Mouse (Mus musculus): Measurements from ENCODE around the gene Fasn. TPM values are rescaled to one million over a fixed set of nuclear protein-coding genes. Genes with fewer than 3 reads are reported as not detected.
"Not testable (repeated sequence)": the region's sequence is repeated elsewhere in the genome, so short reads cannot be mapped to it uniquely, and the experiment has no call there.

The Fasn gene
- total RNA-seq, 1 experiment from 2014 or later, result 62.3 TPM

DNA sequence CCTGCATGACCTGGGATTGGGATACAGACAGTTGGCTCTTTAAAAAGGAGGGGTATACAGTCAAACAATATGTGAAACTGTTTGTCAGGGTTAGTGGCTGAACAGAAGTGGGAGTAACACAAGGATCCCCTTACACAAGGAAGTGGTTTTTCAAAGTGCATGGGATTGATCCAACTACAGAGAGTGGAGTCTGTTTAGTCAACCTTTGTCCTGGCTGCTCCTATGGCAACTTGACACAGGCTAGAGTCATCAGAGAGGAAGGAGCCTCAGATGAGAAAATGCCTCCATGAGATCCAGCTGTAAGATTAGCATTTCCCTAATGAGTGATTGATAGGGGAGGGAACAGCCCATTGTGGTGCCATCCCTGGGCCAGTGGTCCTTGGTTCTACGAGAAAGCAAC, 56.1 kb downstream of the Fasn start:
- no peak for ATAC-seq (replicated peaks; ENCODE audit: low read depth, poor library complexity, severe bottlenecking)

DNA sequence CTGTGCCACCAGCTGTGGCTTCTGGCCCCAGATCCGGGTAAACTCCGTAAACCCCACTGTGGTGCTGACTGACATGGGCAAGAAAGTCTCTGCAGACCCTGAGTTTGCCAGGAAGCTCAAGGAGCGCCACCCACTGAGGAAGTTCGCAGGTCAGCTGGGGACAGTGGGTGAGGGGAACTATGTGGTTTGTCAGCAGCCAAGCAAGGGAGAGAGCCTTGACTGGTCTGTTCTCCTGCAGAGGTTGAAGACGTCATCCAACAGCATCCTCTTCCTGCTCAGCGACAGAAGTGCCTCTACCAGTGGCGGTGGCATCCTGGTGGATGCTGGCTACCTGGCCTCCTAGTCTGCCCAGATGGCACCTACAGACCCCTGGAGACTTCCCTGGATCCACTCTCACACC, 57.3 kb downstream of the Fasn start:
- ATAC-seq (replicated peaks; ENCODE audit: low read depth, poor library complexity, severe bottlenecking), result peak; percentile 89

GRCm38 (mm10) chr11:120763121-120763999, 61.0 kb downstream of the Fasn start:
- ATAC-seq (replicated peaks; ENCODE audit: low read depth, poor library complexity, severe bottlenecking), result peak; percentile 37

DNA sequence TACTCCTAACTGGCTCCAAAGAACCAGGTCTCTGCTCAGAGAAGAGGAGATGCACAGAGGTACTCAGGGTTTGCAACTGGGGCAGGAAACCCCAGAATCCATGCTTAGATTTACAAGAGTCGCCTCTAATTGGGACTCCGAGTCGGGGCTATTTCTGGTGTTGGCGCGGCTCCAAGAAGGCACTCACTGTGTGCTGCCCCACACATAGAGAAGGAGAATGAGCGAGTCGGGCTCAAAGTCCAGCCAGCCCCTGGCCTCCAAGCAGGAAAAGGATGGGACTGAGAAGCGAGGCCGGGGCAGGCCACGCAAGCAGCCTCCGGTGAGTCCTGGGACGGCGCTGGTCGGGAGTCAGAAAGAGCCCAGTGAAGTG, 61.7 kb downstream of the Fasn start, which contains the start of gene Hmga1b:
Gene Hmga1b, plus strand, starts transcription at position 123 of the 370 bp plus-strand sequence.
- ATAC-seq (replicated peaks; ENCODE audit: low read depth, poor library complexity, severe bottlenecking), result not testable (repeated sequence)

DNA sequence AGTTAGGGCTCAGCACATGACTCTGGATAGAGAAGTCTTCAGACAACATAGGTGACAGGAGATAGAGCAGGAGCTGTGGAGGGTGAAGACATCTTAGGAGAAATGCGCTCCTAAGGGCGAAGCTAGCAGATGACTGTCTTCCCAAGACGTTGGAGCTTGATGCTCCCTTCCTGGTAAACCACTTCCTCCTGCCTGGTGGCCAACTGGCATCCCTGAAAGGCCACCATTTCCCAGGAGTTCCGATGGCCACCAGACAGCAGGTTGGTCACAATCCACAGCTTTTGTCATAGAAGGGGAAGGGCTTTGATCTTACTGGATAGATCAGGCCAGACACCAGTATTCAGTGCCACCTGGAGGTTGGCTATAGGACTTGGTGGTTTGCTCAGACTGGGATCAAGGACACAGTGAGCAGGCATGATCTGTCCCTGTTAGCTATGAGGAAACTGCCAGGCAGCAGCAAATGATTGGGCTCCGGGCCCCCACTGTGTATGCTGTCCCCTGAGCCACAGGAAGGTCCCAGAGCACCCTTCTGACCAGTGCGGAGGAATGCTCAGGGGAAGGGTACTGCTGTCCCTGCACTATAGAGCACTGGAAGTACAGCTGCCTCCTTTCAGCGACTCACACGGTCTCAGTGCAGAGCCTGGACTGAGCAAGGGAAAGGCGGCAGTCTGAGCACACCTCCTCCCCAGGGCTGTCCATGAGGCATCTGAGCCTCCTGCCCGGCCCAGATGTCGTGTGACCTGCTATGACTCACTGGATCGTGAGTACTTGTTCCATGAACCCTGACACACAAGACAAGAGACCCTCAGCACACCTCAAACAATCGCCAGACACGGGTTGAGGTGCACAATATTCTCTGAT, 62.3 kb downstream of the Fasn start:
- no peak for ATAC-seq (replicated peaks; ENCODE audit: low read depth, poor library complexity, severe bottlenecking)

DNA sequence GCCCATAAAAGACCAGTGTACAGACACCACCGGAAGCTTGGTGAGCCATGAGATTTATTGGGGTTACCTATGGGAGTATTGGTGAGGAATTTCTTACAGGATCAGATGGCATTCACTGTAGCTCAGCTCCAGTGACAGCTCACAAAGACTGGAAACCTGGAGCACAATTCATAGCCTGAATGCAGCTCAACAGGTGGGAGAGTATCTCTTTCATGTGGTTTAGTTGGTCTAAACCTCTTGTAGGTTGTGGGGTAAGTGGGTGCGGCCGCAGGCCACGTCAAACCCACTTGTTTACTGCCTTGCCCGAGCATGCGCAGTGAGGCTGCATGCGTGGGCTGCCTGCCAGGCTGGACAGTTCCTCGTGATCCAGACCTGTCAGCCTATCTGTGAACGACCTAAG, 64.1 kb downstream of the Fasn start:
- no peak for ATAC-seq (replicated peaks; ENCODE audit: low read depth, poor library complexity, severe bottlenecking)

Other genes with a start within 250 kb of the Fasn start
- 148 and 170 TPM in 2 replicates for gene Arhgdia, start 242.9 kb downstream of the Fasn start, total RNA-seq (2017)
- 248 and 287 TPM in 2 replicates for gene Alyref, start 226.2 kb downstream of the Fasn start, total RNA-seq (2017)
- 27.2 and 32.1 TPM in 2 replicates for gene Anapc11, start 226.1 kb downstream of the Fasn start, total RNA-seq (2017)
- not detected in 2 replicates for gene Npb, start 216.1 kb downstream of the Fasn start, total RNA-seq (2017)
- gene Pcyt2, start 206.6 kb downstream of the Fasn start, total RNA-seq (2017), result 34.5 and 38.6 TPM in 2 replicates
- gene Sirt7, start 199.3 kb downstream of the Fasn start, total RNA-seq (2017), result 45.8 and 50.4 TPM in 2 replicates
- 20.3 and 22.1 TPM in 2 replicates for gene Mafg, start 190.9 kb downstream of the Fasn start, total RNA-seq (2017)
- gene Pycr1, start 180.8 kb downstream of the Fasn start, total RNA-seq (2017), result 9.9 and 11.7 TPM in 2 replicates
- not detected in 2 replicates for gene Myadml2, start 176.4 kb downstream of the Fasn start, total RNA-seq (2017)
- not detected in 2 replicates for gene Notum, start 163.4 kb downstream of the Fasn start, total RNA-seq (2017)
- 31.8 and 44.9 TPM in 2 replicates for gene Aspscr1, start 151.6 kb downstream of the Fasn start, total RNA-seq (2017)
- 81.5 and 113 TPM in 2 replicates for gene Cenpx, start 110.8 kb downstream of the Fasn start, total RNA-seq (2017)
- gene Lrrc45, start 110.6 kb downstream of the Fasn start, total RNA-seq (2017), result 30.3 and 30.9 TPM in 2 replicates
- not detected in 2 replicates for gene Rac3, start 103.1 kb downstream of the Fasn start, total RNA-seq (2017)
- 8.4 and 9.5 TPM in 2 replicates for gene Dcxr, start 97.3 kb downstream of the Fasn start, total RNA-seq (2017)
- not detected in 2 replicates for gene Cbr2, start 92.4 kb downstream of the Fasn start, total RNA-seq (2017)
- gene Hmga1b, start 61.8 kb downstream of the Fasn start, total RNA-seq (2017), result 18.9 and 25.7 TPM in 2 replicates
- 4.8 and 5.6 TPM in 2 replicates for gene Rfng, start 40.3 kb downstream of the Fasn start, total RNA-seq (2017)
- 66.0 and 88.2 TPM in 2 replicates for gene Gps1, start 40.3 kb downstream of the Fasn start, total RNA-seq (2017)
- 43.2 and 57.9 TPM in 2 replicates for gene Dus1l, start 28.1 kb downstream of the Fasn start, total RNA-seq (2017)
- gene Ccdc57, start 108.3 kb upstream of the Fasn start, total RNA-seq (2017), result 9.7 and 10.1 TPM in 2 replicates
- gene Slc16a3, start 123.9 kb upstream of the Fasn start, total RNA-seq (2017), result 3.0 and 3.9 TPM in 2 replicates
- gene Csnk1d, start 166.8 kb upstream of the Fasn start, total RNA-seq (2017), result 65.0 and 84.8 TPM in 2 replicates
- 1.1 and 3.1 TPM in 2 replicates for gene Cd7, start 214.9 kb upstream of the Fasn start, total RNA-seq (2017)
- gene Sectm1b, start 239.0 kb upstream of the Fasn start, total RNA-seq (2017), result not detected in 2 replicates